Mouse (Mus musculus): ENCODE results near the gene Mecom. TPM values are rescaled to one million over a fixed set of nuclear protein-coding genes. Genes with fewer than 3 reads are reported as not detected.

Gene Mecom
- polyA plus RNA-seq, 1 experiment from 2014 or later: 218 TPM

DNA sequence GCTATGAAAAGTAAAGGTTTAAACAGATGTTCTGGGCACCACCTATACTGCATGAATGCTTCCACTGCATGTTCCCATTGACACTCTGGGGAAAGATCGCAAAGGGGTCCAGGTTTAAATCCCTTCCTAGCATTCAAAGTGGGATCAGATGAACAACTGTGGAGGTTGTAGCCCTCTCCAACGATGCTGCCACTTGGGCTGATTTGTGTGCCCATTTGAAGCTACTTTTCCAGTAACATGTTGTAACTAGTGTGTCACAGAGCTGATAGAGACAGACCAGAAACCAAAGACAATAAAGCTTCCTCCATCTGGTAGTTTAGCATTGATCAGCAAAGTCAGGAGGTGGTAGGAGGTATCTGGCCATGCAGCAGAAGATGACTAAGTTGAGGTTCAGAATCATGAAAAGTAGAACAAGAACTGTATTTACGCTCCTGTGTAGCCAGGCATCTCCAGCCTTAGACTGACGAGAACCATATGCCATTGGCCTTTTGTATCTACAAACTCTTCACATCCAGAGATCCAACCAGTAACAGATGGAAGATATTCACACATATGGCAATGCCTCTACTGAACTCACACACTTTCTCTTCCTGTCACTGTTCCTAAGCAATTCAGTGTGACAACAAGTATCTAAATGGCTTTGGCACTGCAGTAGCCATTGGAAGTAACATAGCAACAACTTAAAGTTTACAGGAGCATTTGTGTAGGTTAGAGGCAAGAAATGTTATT, 299.0 kb downstream of the Mecom start:
- DNase-seq (ENCODE audit: low spot score): no peak

DNA sequence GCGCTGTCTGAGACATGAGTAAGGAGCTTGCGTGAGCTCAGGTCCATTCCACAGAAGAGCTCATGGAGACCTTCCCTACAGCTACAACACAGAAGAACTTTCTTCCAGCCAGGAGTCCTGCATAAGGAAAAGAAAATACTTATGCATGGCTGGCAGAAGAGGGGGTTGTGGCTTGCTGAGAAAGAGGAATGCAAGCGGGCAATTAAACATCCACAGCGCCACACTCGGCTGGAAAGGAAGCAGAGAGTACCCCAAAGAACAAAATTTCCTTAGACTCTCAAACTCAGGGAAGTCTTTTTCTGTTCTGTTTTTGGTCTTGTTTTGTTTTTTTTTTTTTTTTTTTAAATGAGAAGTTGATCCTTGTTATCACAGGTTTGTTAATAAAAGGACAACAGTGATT, 300.6 kb downstream of the Mecom start:
- peak overlapping the region; percentile 48; the same call in 1 of the 2 replicates for H3K27ac ChIP-seq (replicated peaks; ENCODE audit: low read depth, low read length)
- no peak overlapping the region for H3K4me2 ChIP-seq (ENCODE audit: low read depth, severe bottlenecking)
- no peak for DNase-seq (ENCODE audit: low spot score)
- peaks cover 34% of the 10 kb centered on the region for H3K4me1 ChIP-seq (ENCODE audit: control insufficient read depth, insufficient read depth, low read length)
- no peak overlapping the region for H3K4me3 ChIP-seq (ENCODE audit: low read depth, low read length)
- no peak overlapping the region for H3K9ac ChIP-seq (ENCODE audit: low read length)
- no peaks in the 10 kb centered on the region for H3K27me3 ChIP-seq (ENCODE audit: control insufficient read depth, insufficient read depth, low read length)
- no peaks in the 10 kb centered on the region for H3K9me3 ChIP-seq (ENCODE audit: control insufficient read depth, low read length)
- H3K36me3 ChIP-seq (ENCODE audit: control insufficient read depth, insufficient read depth, low read length): no peaks in the 10 kb centered on the region
- WGBS: 65% methylated on average over 5 of the region's 5 CpGs
- ATAC-seq (ENCODE audit: insufficient number of reproducible peaks, low FRiP score, low TSS enrichment, low read depth): no peak

More for the DNA sequence above, 299.0 kb downstream of the Mecom start:
- no peaks in the 10 kb centered on the region for H3K9me3 ChIP-seq (ENCODE audit: control insufficient read depth, low read length)
- no peak for ATAC-seq (ENCODE audit: insufficient number of reproducible peaks, low FRiP score, low TSS enrichment, low read depth)
- H3K9ac ChIP-seq (ENCODE audit: low read length): no peak overlapping the region
- H3K4me2 ChIP-seq (ENCODE audit: low read depth, severe bottlenecking): no peak overlapping the region
- no peak overlapping the region for H3K27ac ChIP-seq (replicated peaks; ENCODE audit: low read depth, low read length)
- H3K27me3 ChIP-seq (ENCODE audit: control insufficient read depth, insufficient read depth, low read length): no peaks in the 10 kb centered on the region
- WGBS: 57% methylated on average over 4 of the region's 4 CpGs
- no peaks in the 10 kb centered on the region for H3K36me3 ChIP-seq (ENCODE audit: control insufficient read depth, insufficient read depth, low read length)
- H3K4me1 ChIP-seq (ENCODE audit: control insufficient read depth, insufficient read depth, low read length): peaks cover 33% of the 10 kb centered on the region
- no peak overlapping the region for H3K4me3 ChIP-seq (ENCODE audit: low read depth, low read length)

- Histone ChIP-seq H3K4me2 (ENCODE audit: low read depth, severe bottlenecking) (no peak overlapping the region), H3K27ac (replicated peaks; ENCODE audit: low read depth, low read length) (peak overlapping the region; percentile 48; the same call in 1 of the 2 replicates), H3K4me3 (ENCODE audit: low read depth, low read length) (no peak overlapping the region), H3K9me3 (ENCODE audit: control insufficient read depth, low read length) (no peaks in the 10 kb centered on the region), H3K4me1 (ENCODE audit: control insufficient read depth, insufficient read depth, low read length) (peaks cover 35% of the 10 kb centered on the region), H3K27me3 (ENCODE audit: control insufficient read depth, insufficient read depth, low read length) (no peaks in the 10 kb centered on the region), H3K9ac (ENCODE audit: low read length) (no peak overlapping the region), H3K36me3 (ENCODE audit: control insufficient read depth, insufficient read depth, low read length) (no peaks in the 10 kb centered on the region)
- peak; percentile 38 for DNase-seq (ENCODE audit: low spot score)
- WGBS: 64% methylated on average over 12 of the region's 12 CpGs
- peak; percentile 70; the same call in 1 of the 2 replicates for ATAC-seq (ENCODE audit: insufficient number of reproducible peaks, low FRiP score, low TSS enrichment, low read depth)
Observed at GRCm38 (mm10) chr3:30246431-30247041, 301.3 kb downstream of the Mecom start.

DNA sequence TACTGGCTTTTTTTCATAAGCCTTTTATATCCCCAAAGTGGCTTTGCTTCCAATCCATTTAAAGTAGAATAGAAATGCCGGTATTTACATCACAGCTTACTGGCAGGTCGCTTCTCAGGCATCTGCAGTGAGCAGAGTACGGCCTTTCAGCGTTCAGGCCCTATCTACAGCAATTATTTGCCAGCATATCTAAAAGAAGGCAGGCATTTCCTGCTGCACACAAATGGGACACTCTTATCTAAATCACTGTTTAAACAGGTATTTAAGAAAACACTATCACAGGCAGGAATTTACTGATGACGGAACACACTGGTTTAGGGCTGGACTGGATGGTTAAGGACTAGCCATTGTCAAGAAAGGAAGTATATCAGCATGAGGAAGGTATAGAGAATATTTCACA, 301.9 kb downstream of the Mecom start:
- ATAC-seq (ENCODE audit: insufficient number of reproducible peaks, low FRiP score, low TSS enrichment, low read depth) (0 out of 2 replicates have a peak, but pooled peaks have one; percentile 11), DNase-seq (ENCODE audit: low spot score) (no peak)
- 64% methylated on average over 5 of the region's 5 CpGs for WGBS
- Histone ChIP-seq H3K9me3 (ENCODE audit: control insufficient read depth, low read length) (no peaks in the 10 kb centered on the region), H3K36me3 (ENCODE audit: control insufficient read depth, insufficient read depth, low read length) (no peaks in the 10 kb centered on the region), H3K9ac (ENCODE audit: low read length) (no peak overlapping the region), H3K27me3 (ENCODE audit: control insufficient read depth, insufficient read depth, low read length) (no peaks in the 10 kb centered on the region), H3K4me3 (ENCODE audit: low read depth, low read length) (no peak overlapping the region), H3K4me1 (ENCODE audit: control insufficient read depth, insufficient read depth, low read length) (peaks cover 35% of the 10 kb centered on the region), H3K4me2 (ENCODE audit: low read depth, severe bottlenecking) (no peak overlapping the region), H3K27ac (replicated peaks; ENCODE audit: low read depth, low read length) (no peak overlapping the region; the same call in 1 of the 2 replicates)

GRCm38 (mm10) chr3:30244401-30244871, 303.4 kb downstream of the Mecom start:
- no peaks in the 10 kb centered on the region for H3K27me3 ChIP-seq (ENCODE audit: control insufficient read depth, insufficient read depth, low read length)
- no peaks in the 10 kb centered on the region for H3K36me3 ChIP-seq (ENCODE audit: control insufficient read depth, insufficient read depth, low read length)
- peaks cover 35% of the 10 kb centered on the region for H3K4me1 ChIP-seq (ENCODE audit: control insufficient read depth, insufficient read depth, low read length)
- WGBS: 15% methylated on average over 7 of the region's 7 CpGs
- ATAC-seq (ENCODE audit: insufficient number of reproducible peaks, low FRiP score, low TSS enrichment, low read depth) (peak; percentile 67; the same call in 1 of the 2 replicates), DNase-seq (ENCODE audit: low spot score) (peak; percentile 59)
- peak overlapping the region; percentile 81 for H3K27ac ChIP-seq (replicated peaks; ENCODE audit: low read depth, low read length)
- no peak overlapping the region for H3K9ac ChIP-seq (ENCODE audit: low read length)
- H3K4me2 ChIP-seq (ENCODE audit: low read depth, severe bottlenecking): no peak overlapping the region
- no peak overlapping the region for H3K4me3 ChIP-seq (ENCODE audit: low read depth, low read length)
- no peaks in the 10 kb centered on the region for H3K9me3 ChIP-seq (ENCODE audit: control insufficient read depth, low read length)

- Histone ChIP-seq H3K9me3 (ENCODE audit: control insufficient read depth, low read length) (no peaks in the 10 kb centered on the region), H3K27ac (replicated peaks; ENCODE audit: low read depth, low read length) (peak overlapping the region; percentile 81; the same call in 1 of the 2 replicates), H3K9ac (ENCODE audit: low read length) (no peak overlapping the region), H3K4me1 (ENCODE audit: control insufficient read depth, insufficient read depth, low read length) (peaks cover 33% of the 10 kb centered on the region), H3K27me3 (ENCODE audit: control insufficient read depth, insufficient read depth, low read length) (no peaks in the 10 kb centered on the region), H3K36me3 (ENCODE audit: control insufficient read depth, insufficient read depth, low read length) (no peaks in the 10 kb centered on the region), H3K4me2 (ENCODE audit: low read depth, severe bottlenecking) (no peak overlapping the region), H3K4me3 (ENCODE audit: low read depth, low read length) (no peak overlapping the region)
- ATAC-seq (ENCODE audit: insufficient number of reproducible peaks, low FRiP score, low TSS enrichment, low read depth): no peak
- DNase-seq (ENCODE audit: low spot score): no peak
- 42% methylated on average over 8 of the region's 8 CpGs for WGBS
Observed at GRCm38 (mm10) chr3:30243776-30244275, 304.0 kb downstream of the Mecom start.

DNA sequence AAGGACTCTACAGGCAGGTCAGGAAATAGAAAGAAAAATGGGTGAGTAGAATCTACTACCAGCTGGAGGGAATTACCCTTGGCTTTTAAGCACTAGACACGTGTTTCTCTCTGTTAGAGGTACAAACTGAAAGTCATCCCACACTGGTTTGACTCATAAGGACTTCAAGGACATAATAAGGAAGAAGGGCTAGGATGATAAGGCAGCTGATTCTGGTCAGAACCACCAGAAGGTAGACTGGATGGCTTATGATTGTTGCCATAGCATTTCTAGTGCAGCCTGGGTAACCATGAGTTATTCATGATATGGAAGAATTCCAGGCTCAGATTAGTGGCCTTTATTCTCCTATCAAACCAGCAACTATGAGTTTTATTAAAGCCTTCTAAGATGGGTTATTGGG, 308.4 kb downstream of the Mecom start:
- Histone ChIP-seq H3K4me1 (ENCODE audit: control insufficient read depth, insufficient read depth, low read length) (peaks cover 8% of the 10 kb centered on the region), H3K36me3 (ENCODE audit: control insufficient read depth, insufficient read depth, low read length) (no peaks in the 10 kb centered on the region; the same call in 1 of the 2 replicates), H3K4me3 (ENCODE audit: low read depth, low read length) (no peak overlapping the region), H3K27ac (replicated peaks; ENCODE audit: low read depth, low read length) (no peak overlapping the region), H3K27me3 (ENCODE audit: control insufficient read depth, insufficient read depth, low read length) (no peaks in the 10 kb centered on the region), H3K9ac (ENCODE audit: low read length) (no peak overlapping the region), H3K9me3 (ENCODE audit: control insufficient read depth, low read length) (no peaks in the 10 kb centered on the region), H3K4me2 (ENCODE audit: low read depth, severe bottlenecking) (no peak overlapping the region)
- no peak for ATAC-seq (ENCODE audit: insufficient number of reproducible peaks, low FRiP score, low TSS enrichment, low read depth)
- 61% methylated on average over 1 of the region's 1 CpGs for WGBS
- DNase-seq (ENCODE audit: low spot score): no peak

GRCm38 (mm10) chr3:30237493-30237892, 310.3 kb downstream of the Mecom start:
- H3K36me3 ChIP-seq (ENCODE audit: control insufficient read depth, insufficient read depth, low read length): no peaks in the 10 kb centered on the region; the same call in 1 of the 2 replicates
- no peak overlapping the region for H3K4me2 ChIP-seq (ENCODE audit: low read depth, severe bottlenecking)
- H3K4me3 ChIP-seq (ENCODE audit: low read depth, low read length): no peak overlapping the region
- H3K9me3 ChIP-seq (ENCODE audit: control insufficient read depth, low read length): no peaks in the 10 kb centered on the region
- no peak overlapping the region for H3K27ac ChIP-seq (replicated peaks; ENCODE audit: low read depth, low read length)
- no peak for DNase-seq (ENCODE audit: low spot score)
- no peak for ATAC-seq (ENCODE audit: insufficient number of reproducible peaks, low FRiP score, low TSS enrichment, low read depth)
- 93% methylated on average over 5 of the region's 5 CpGs for WGBS
- H3K27me3 ChIP-seq (ENCODE audit: control insufficient read depth, insufficient read depth, low read length): no peaks in the 10 kb centered on the region
- H3K4me1 ChIP-seq (ENCODE audit: control insufficient read depth, insufficient read depth, low read length): peaks cover 2% of the 10 kb centered on the region; the same call in 1 of the 2 replicates
- no peak overlapping the region for H3K9ac ChIP-seq (ENCODE audit: low read length)

All from limb, embryonic 11.5 days (tissue).